Mouse (Mus musculus) CH12.LX (cell line): ENCODE results near the gene Dcbld1. TPM values are rescaled to one million over a fixed set of nuclear protein-coding genes. Genes with fewer than 3 reads are reported as not detected.
"Not testable (repeated sequence)": the region's sequence is repeated elsewhere in the genome, so short reads cannot be mapped to it uniquely, and the experiment has no call there.

Source experiments
- DNase-seq: peaks from one replicate; pipeline ENCODE4 v3.0.0-alpha.2; 2013; ENCODE audit errors: extremely low read depth
- H3K27ac ChIP-seq: 2 replicates; pipeline ENCODE4 v1.5.1; 2012; ENCODE audit warnings: low read depth, mild to moderate bottlenecking, control low read depth, moderate library complexity; ENCODE audit not compliant: insufficient read depth
- H3K27me3 ChIP-seq: replicated peaks from 2 replicates; pipeline ENCODE3; 2012; ENCODE audit warnings: inconsistent platforms
- H3K36me3 ChIP-seq, 2 experiments: replicated peaks in 1 of 2; 2 replicates each; pipeline versions ENCODE3 to v1.6.1; 2012; ENCODE audit warnings: inconsistent platforms in 1 of 2, low read length in 1 of 2, mild to moderate bottlenecking in 1 of 2, mixed read lengths in 1 of 2, moderate library complexity in 1 of 2; ENCODE audit not compliant: control insufficient read depth in 1 of 2, insufficient read depth in 1 of 2
- H3K4me1 ChIP-seq, 2 experiments: 2 replicates each; pipeline ENCODE4 v1.6.1; 2012; ENCODE audit warnings: inconsistent platforms in 1 of 2, moderate library complexity in 1 of 2; ENCODE audit not compliant: insufficient read depth in 2 of 2, control insufficient read depth in 1 of 2
- H3K4me2 ChIP-seq: 2 replicates; pipeline ENCODE4 v1.6.1; 2012; ENCODE audit warnings: low read depth, mild to moderate bottlenecking, control low read depth; ENCODE audit not compliant: poor library complexity, insufficient read depth, severe bottlenecking
- H3K4me3 ChIP-seq, 3 experiments: fragments of 150-350 bp in 1 of 3; sonication (generic) in 1 of 3; replicated peaks in 1 of 3; 2 replicates each; pipeline versions ENCODE3 to v1.5.1; 2011 to 2012; ENCODE audit warnings: low read depth in 2 of 3, low read length in 2 of 3, mild to moderate bottlenecking in 2 of 3, moderate library complexity in 2 of 3, control low read depth in 1 of 3, improper control_type of control experiment in 1 of 3, inconsistent platforms in 1 of 3, mixed read lengths in 1 of 3; ENCODE audit not compliant: poor library complexity in 1 of 3
- H3K79me2 ChIP-seq: replicated peaks from 2 replicates; pipeline ENCODE4 v1.6.1; 2012; ENCODE audit warnings: mild to moderate bottlenecking, moderate library complexity; ENCODE audit not compliant: control insufficient read depth, poor library complexity, insufficient read depth, severe bottlenecking; ENCODE audit errors: extremely low read depth
- H3K9ac ChIP-seq: 2 replicates; pipeline ENCODE4 v1.6.1; 2012; ENCODE audit warnings: low read depth, mild to moderate bottlenecking, control low read depth, moderate library complexity; ENCODE audit not compliant: insufficient read depth
- H3K9me3 ChIP-seq: replicated peaks from 2 replicates; pipeline ENCODE3; 2012; ENCODE audit warnings: low read length, inconsistent platforms, mixed read lengths
- CTCF ChIP-seq, 2 experiments: IDR thresholded peaks in 1 of 2; conservative IDR thresholded peaks in 1 of 2; 2 replicates each; pipeline ENCODE4 v1.5.1; 2011 to 2012; ENCODE audit warnings: low read depth in 2 of 2, low read length in 2 of 2, improper control_type of control experiment in 1 of 2, inconsistent platforms in 1 of 2, mild to moderate bottlenecking in 1 of 2, moderate library complexity in 1 of 2
- E2F4 ChIP-seq: IDR thresholded peaks from 2 replicates; pipeline ENCODE4 v1.6.1; 2011; ENCODE audit warnings: low read depth, low read length, improper control_type of control experiment; ENCODE audit not compliant: insufficient replicate concordance
- ETS1 ChIP-seq: conservative IDR thresholded peaks from 2 replicates; pipeline ENCODE4 v1.6.1; 2012; ENCODE audit warnings: low read depth, mild to moderate bottlenecking, inconsistent platforms, low read length, improper control_type of control experiment, moderate library complexity
- GABPA ChIP-seq: IDR thresholded peaks from 2 replicates; pipeline ENCODE4 v1.6.1; 2012; ENCODE audit warnings: low read depth, low read length, improper control_type of control experiment, inconsistent platforms; ENCODE audit not compliant: insufficient replicate concordance
- IRF4 ChIP-seq: IDR thresholded peaks from 2 replicates; pipeline ENCODE4 v1.6.1; 2014; ENCODE audit warnings: low read depth, mild to moderate bottlenecking, inconsistent platforms, low read length, improper control_type of control experiment
- JUN ChIP-seq: IDR thresholded peaks from 2 replicates; pipeline ENCODE4 v1.6.1; 2011; ENCODE audit warnings: low read depth, mild to moderate bottlenecking, low read length, improper control_type of control experiment, moderate library complexity; ENCODE audit not compliant: insufficient read depth
- JUND ChIP-seq: conservative IDR thresholded peaks from 2 replicates; pipeline ENCODE4 v1.6.1; 2011; ENCODE audit warnings: low read depth, low read length, improper control_type of control experiment
- KAT2A ChIP-seq: IDR thresholded peaks from 2 replicates; pipeline ENCODE4 v1.6.1; 2012; ENCODE audit warnings: low read length, improper control_type of control experiment, inconsistent platforms; ENCODE audit not compliant: insufficient replicate concordance
- MAX ChIP-seq: IDR thresholded peaks from 2 replicates; pipeline ENCODE4 v1.6.1; 2011; ENCODE audit warnings: low read length, improper control_type of control experiment
- MAZ ChIP-seq: IDR thresholded peaks from 2 replicates; pipeline ENCODE4 v1.6.1; 2012; ENCODE audit warnings: low read depth, mild to moderate bottlenecking, inconsistent platforms, low read length, improper control_type of control experiment, moderate library complexity
- MXI1 ChIP-seq: IDR thresholded peaks from 2 replicates; pipeline ENCODE4 v1.6.1; 2011; ENCODE audit warnings: mild to moderate bottlenecking, low read depth, low read length, improper control_type of control experiment
- NELFE ChIP-seq: IDR thresholded peaks from 2 replicates; pipeline ENCODE4 v1.6.1; 2011; ENCODE audit warnings: low read depth, low read length, improper control_type of control experiment
- POLR2A ChIP-seq: IDR thresholded peaks from 2 replicates; pipeline ENCODE4 v1.6.1; 2011; ENCODE audit warnings: low read depth, mild to moderate bottlenecking, improper control_type of control experiment, low read length
- POLR2AphosphoS2 ChIP-seq: IDR thresholded peaks from 2 replicates; pipeline ENCODE4 v1.6.1; 2011; ENCODE audit warnings: low read depth, low read length, improper control_type of control experiment
- RAD21 ChIP-seq: IDR thresholded peaks from 2 replicates; pipeline ENCODE4 v1.6.1; 2011; ENCODE audit warnings: low read depth, mild to moderate bottlenecking, low read length, improper control_type of control experiment, moderate library complexity
- RCOR1 ChIP-seq: conservative IDR thresholded peaks from 2 replicates; pipeline ENCODE4 v1.6.1; 2012; ENCODE audit warnings: low read depth, mild to moderate bottlenecking, inconsistent platforms, low read length, improper control_type of control experiment
- SMC3 ChIP-seq: IDR thresholded peaks from 2 replicates; pipeline ENCODE4 v1.6.1; 2011; ENCODE audit warnings: low read depth, low read length, improper control_type of control experiment
- TBP ChIP-seq: conservative IDR thresholded peaks from 2 replicates; pipeline ENCODE4 v1.6.1; 2011; ENCODE audit warnings: low read depth, low read length, improper control_type of control experiment
- USF1 ChIP-seq: IDR thresholded peaks from 2 replicates; pipeline ENCODE4 v1.6.1; 2014; ENCODE audit warnings: low read depth, mild to moderate bottlenecking, inconsistent platforms, low read length, improper control_type of control experiment
- USF2 ChIP-seq: conservative IDR thresholded peaks from 2 replicates; pipeline ENCODE4 v1.6.1; 2011; ENCODE audit warnings: low read depth, low read length, improper control_type of control experiment
- ZC3H11A ChIP-seq: IDR thresholded peaks from 2 replicates; pipeline ENCODE4 v1.6.1; 2012; ENCODE audit warnings: low read depth, mild to moderate bottlenecking, inconsistent platforms, low read length, improper control_type of control experiment
- ZNF384 ChIP-seq: IDR thresholded peaks from 2 replicates; pipeline ENCODE4 v1.6.1; 2012; ENCODE audit warnings: low read depth, low read length, improper control_type of control experiment, inconsistent platforms
- dilution Hi-C: fragments of 300-500 bp; cut with MboI; formaldehyde crosslinking; loops from 2 replicates; pipeline ENCODE4 v1.14.3; 2020; ENCODE audit warnings: low sequenced_read_pairs; ENCODE audit not compliant: extremely low pct_unique_long_range_greater_than_20kb, extremely low pct_ligation_motif_present
- in situ Hi-C: fragments of 300-500 bp; cut with MboI; formaldehyde crosslinking; loops from 3 replicates; pipeline ENCODE4 v1.14.3; 2019; ENCODE audit warnings: low sequenced_read_pairs, low pct_ligation_motif_present, low pct_unique_long_range_greater_than_20kb, mixed read lengths
- polyA plus RNA-seq: library from polyadenylated mRNA; unstranded; fragments of >175 nt; gene quantifications from 2 replicates; pipeline ENCODE4 v1.2.1, GENCODE M21; 2012; ENCODE audit warnings: low read depth; ENCODE audit not compliant: insufficient read length
- total RNA-seq, 2 experiments: library from RNA; depleted of rRNA; stranded (reverse); fragments of 300-350 nt in 1 of 2; fragments of >200 nt in 1 of 2; gene quantifications; 2 replicates each; pipeline ENCODE4 v1.2.3; 2012 to 2014

Gene Dcbld1
- total and polyA plus RNA-seq, 3 experiments = 0.93 to 3.5 (median 2.7) TPM

- in situ Hi-C loops (no loop called here), dilution Hi-C loops (no loop called here)
- Histone ChIP-seq H3K4me1 (peaks cover 0 to 1% of the 10 kb centered on the region in 2 experiments; a peak in 1 of 4 replicates), H3K27ac (no peak overlapping the region), H3K27me3 (no peaks in the 10 kb centered on the region), H3K36me3 (peaks cover 0 to 11% of the 10 kb centered on the region in 2 experiments), H3K9ac (no peak overlapping the region), H3K4me3 (no peak overlapping the region), H3K79me2 (no peaks in the 10 kb centered on the region), H3K4me2 (no peak overlapping the region), H3K9me3 (peaks cover 3% of the 10 kb centered on the region)
- peak; percentile 44 for DNase-seq
- TF ChIP-seq NELFE (no peak), MAX (no peak), RCOR1 (no peak), SMC3 (peak; percentile 68), ETS1 (no peak), CTCF (conservative IDR thresholded peaks at IDR 0.05 in 1 of 2, IDR thresholded peaks at IDR 0.05 in 1 of 2; ENCODE audit: low read depth in 2 of 2, low read length in 2 of 2) (peak; percentile 57 to 73; a peak in 3 of 4 replicates), RAD21 (peak; percentile 64), E2F4 (no peak), IRF4 (no peak)
- TF ChIP-seq, all 38 proteins: peak for 3
Measured at GRCm38 (mm10) chr10:52331007-52331406, 97.6 kb downstream of the Dcbld1 start.

- H3K4me3 ChIP-seq, H3K9me3 ChIP-seq, H3K4me1 ChIP-seq, H3K27me3 ChIP-seq, H3K4me2 ChIP-seq, dilution Hi-C loops, in situ Hi-C loops, H3K9ac ChIP-seq, H3K79me2 ChIP-seq, H3K27ac ChIP-seq: not testable (repeated sequence)
- DNase-seq = peak; percentile 12
- peaks cover 39 to 77% of the 10 kb centered on the region in 2 experiments for H3K36me3 ChIP-seq
Measured at GRCm38 (mm10) chr10:52343324-52343723, 109.9 kb downstream of the Dcbld1 start.

- no peak overlapping the region for H3K27ac ChIP-seq
- no peaks in the 10 kb centered on the region for H3K79me2 ChIP-seq
- H3K4me2 ChIP-seq = no peak overlapping the region
- H3K4me1 ChIP-seq = no peaks in the 10 kb centered on the region
- no peaks in the 10 kb centered on the region for H3K9me3 ChIP-seq
- H3K4me3 ChIP-seq = no peak overlapping the region
- no peaks in the 10 kb centered on the region for H3K27me3 ChIP-seq
- in situ Hi-C loops (no loop called here), dilution Hi-C loops (no loop called here)
- no peak overlapping the region for H3K9ac ChIP-seq
- TF ChIP-seq JUN = no peak
- TF ChIP-seq USF2 = no peak
- TF ChIP-seq ZC3H11A = no peak
- TF ChIP-seq MAZ = no peak
- no peak for TF ChIP-seq JUND
- TF ChIP-seq KAT2A = no peak
- no peak for TF ChIP-seq IRF4
- no peak for TF ChIP-seq POLR2A
- no peak for TF ChIP-seq GABPA
- no peak for TF ChIP-seq POLR2AphosphoS2
- TF ChIP-seq MAX = no peak
- no peak for TF ChIP-seq USF1
- no peak for TF ChIP-seq TBP
- no peak for TF ChIP-seq SMC3
- no peak for TF ChIP-seq ZNF384
- TF ChIP-seq MXI1 = no peak
- peaks cover 22 to 80% of the 10 kb centered on the region in 2 experiments for H3K36me3 ChIP-seq
- DNase-seq = no peak
Measured at GRCm38 (mm10) chr10:52353184-52353583, 119.8 kb downstream of the Dcbld1 start.
